Mouse (Mus musculus) adrenal gland, postnatal 25 days (tissue): ENCODE measurements at regions not wholly inside any gene's neighbourhood (a gene's known extent, or its start where the extent isn't known, plus 50 kb on each side); places are given as distances from the start of the nearest gene placed in this dataset.
A peak's percentile ranks its signal among the peaks of the same experiment; 100 is the strongest.

ENCODE experiments used
- DNase-seq: peaks from one replicate; pipeline ENCODE4 v3.0.0; 2021; ENCODE audit warnings: mixed read lengths

GRCm38 (mm10) chr13:59393231-59393938 is 191.6 kb downstream of the Agtpbp1 start:
- no peak for DNase-seq

- DNase-seq = no peak
Observed at GRCm38 (mm10) chr13:59392828-59393227, 192.2 kb downstream of the Agtpbp1 start.

- no peak for DNase-seq
Observed at GRCm38 (mm10) chr13:59387627-59388325, 197.3 kb downstream of the Agtpbp1 start.

- DNase-seq = no peak
Observed at GRCm38 (mm10) chr13:59386935-59387540, 198.0 kb downstream of the Agtpbp1 start.

- DNase-seq = no peak
Observed at GRCm38 (mm10) chr13:59385824-59386223, 199.2 kb downstream of the Agtpbp1 start.

GRCm38 (mm10) chr13:59370141-59370816 is 214.7 kb downstream of the Agtpbp1 start:
- no peak for DNase-seq

GRCm38 (mm10) chr13:59368550-59369449 is 216.2 kb downstream of the Agtpbp1 start:
- no peak for DNase-seq

GRCm38 (mm10) chr13:59365460-59365859 is 219.6 kb downstream of the Agtpbp1 start:
- DNase-seq = peak; percentile 78

- DNase-seq = no peak
Observed at GRCm38 (mm10) chr13:59363428-59363827, 221.6 kb downstream of the Agtpbp1 start.

- no peak for DNase-seq
Observed at GRCm38 (mm10) chr13:59361323-59361722, 223.7 kb downstream of the Agtpbp1 start.

- DNase-seq = no peak
Observed at GRCm38 (mm10) chr13:59360026-59360425, 225.0 kb downstream of the Agtpbp1 start.

- no peak for DNase-seq
Observed at GRCm38 (mm10) chr13:59358421-59358820, 226.6 kb downstream of the Agtpbp1 start.

- no peak for DNase-seq
Observed at GRCm38 (mm10) chr13:59351461-59351860, 233.6 kb downstream of the Agtpbp1 start.

GRCm38 (mm10) chr13:59350613-59351150 is 234.3 kb downstream of the Agtpbp1 start:
- DNase-seq = no peak

GRCm38 (mm10) chr13:59348510-59348909 is 236.5 kb downstream of the Agtpbp1 start:
- no peak for DNase-seq

- peak; percentile 23 for DNase-seq
Observed at GRCm38 (mm10) chr13:59341871-59342270, 243.2 kb downstream of the Agtpbp1 start.

GRCm38 (mm10) chr13:59338436-59338835 is 246.6 kb downstream of the Agtpbp1 start:
- no peak for DNase-seq

- DNase-seq = no peak
Observed at GRCm38 (mm10) chr13:59323933-59324332, 261.1 kb downstream of the Agtpbp1 start.

- DNase-seq = no peak
Observed at GRCm38 (mm10) chr13:59323441-59323840, 261.6 kb downstream of the Agtpbp1 start.

- no peak for DNase-seq
Observed at GRCm38 (mm10) chr13:59320261-59320660, 264.8 kb downstream of the Agtpbp1 start.

- DNase-seq = no peak
Observed at GRCm38 (mm10) chr13:59317458-59318005, 267.5 kb downstream of the Agtpbp1 start.
